Mouse (Mus musculus) myocyte (in vitro differentiated cells): ENCODE results near the gene Cenpx.

Experiments
- CEBPB ChIP-seq: IDR thresholded peaks from 2 replicates; pipeline ENCODE4 v1.6.1; 2011; ENCODE audit warnings: mild to moderate bottlenecking, moderate library complexity; ENCODE audit not compliant: poor library complexity, insufficient read depth, severe bottlenecking
- E2F4 ChIP-seq: IDR thresholded peaks from one replicate; pipeline ENCODE4 v1.6.1; 2011; ENCODE audit warnings: mild to moderate bottlenecking, control low read depth, moderate library complexity; ENCODE audit not compliant: insufficient read depth
- MAX ChIP-seq: IDR thresholded peaks from one replicate; pipeline ENCODE4 v1.6.1; 2011; ENCODE audit warnings: low read depth, mild to moderate bottlenecking, control low read depth
- MYOG ChIP-seq, 3 experiments: IDR thresholded peaks; one replicate each; pipeline ENCODE4 v1.6.1; 2011; ENCODE audit warnings: control low read depth in 2 of 3, low read depth in 2 of 3, mild to moderate bottlenecking in 2 of 3; ENCODE audit not compliant: insufficient read length in 2 of 3, control insufficient read depth in 1 of 3, insufficient read depth in 1 of 3
- POLR2A ChIP-seq: IDR thresholded peaks from one replicate; pipeline ENCODE4 v1.6.1; 2011; ENCODE audit warnings: low read depth, mild to moderate bottlenecking, control low read depth, moderate library complexity; ENCODE audit not compliant: insufficient read length
- SRF ChIP-seq: IDR thresholded peaks from one replicate; pipeline ENCODE4 v1.6.1; 2011; ENCODE audit warnings: low read depth; ENCODE audit not compliant: control insufficient read depth, insufficient read length
- TCF12 ChIP-seq: IDR thresholded peaks from one replicate; pipeline ENCODE4 v1.6.1; 2011; ENCODE audit warnings: mild to moderate bottlenecking, control low read depth; ENCODE audit not compliant: poor library complexity, insufficient read depth, severe bottlenecking
- TCF3 ChIP-seq: IDR thresholded peaks from one replicate; pipeline ENCODE4 v1.6.1; 2011; ENCODE audit warnings: low read depth, control low read depth; ENCODE audit not compliant: insufficient read length
- USF1 ChIP-seq: IDR thresholded peaks from one replicate; pipeline ENCODE4 v1.6.1; 2011; ENCODE audit warnings: low read depth, mild to moderate bottlenecking, control low read depth, moderate library complexity

- TF ChIP-seq USF1: no peak
- TF ChIP-seq TCF3: no peak
- TF ChIP-seq POLR2A: no peak
- TF ChIP-seq MAX: no peak
- TF ChIP-seq CEBPB: no peak
- TF ChIP-seq SRF: no peak
- no peak for TF ChIP-seq E2F4
- no peak for TF ChIP-seq TCF12
- no peak for TF ChIP-seq MYOG (IDR thresholded peaks at IDR 0.05; ENCODE audit: control insufficient read depth in 1 of 3, insufficient read depth in 1 of 3, insufficient read length in 2 of 3, low read depth in 2 of 3)
These were observed 46.7 kb upstream of the Cenpx start for GRCm38 (mm10) chr11:120760236-120760635.
